Mouse (Mus musculus) lung, postnatal 0 days (tissue): ENCODE data around the gene Chil1.

Experiments used
- CTCF ChIP-seq: IDR thresholded peaks from 2 replicates; pipeline ENCODE4 v1.5.1; 2016; ENCODE audit warnings: antibody characterized with exemption, mild to moderate bottlenecking
- EP300 ChIP-seq: IDR thresholded peaks from 2 replicates; pipeline ENCODE4 v1.6.1; 2016; ENCODE audit warnings: antibody characterized with exemption, mild to moderate bottlenecking, control low read depth

DNA sequence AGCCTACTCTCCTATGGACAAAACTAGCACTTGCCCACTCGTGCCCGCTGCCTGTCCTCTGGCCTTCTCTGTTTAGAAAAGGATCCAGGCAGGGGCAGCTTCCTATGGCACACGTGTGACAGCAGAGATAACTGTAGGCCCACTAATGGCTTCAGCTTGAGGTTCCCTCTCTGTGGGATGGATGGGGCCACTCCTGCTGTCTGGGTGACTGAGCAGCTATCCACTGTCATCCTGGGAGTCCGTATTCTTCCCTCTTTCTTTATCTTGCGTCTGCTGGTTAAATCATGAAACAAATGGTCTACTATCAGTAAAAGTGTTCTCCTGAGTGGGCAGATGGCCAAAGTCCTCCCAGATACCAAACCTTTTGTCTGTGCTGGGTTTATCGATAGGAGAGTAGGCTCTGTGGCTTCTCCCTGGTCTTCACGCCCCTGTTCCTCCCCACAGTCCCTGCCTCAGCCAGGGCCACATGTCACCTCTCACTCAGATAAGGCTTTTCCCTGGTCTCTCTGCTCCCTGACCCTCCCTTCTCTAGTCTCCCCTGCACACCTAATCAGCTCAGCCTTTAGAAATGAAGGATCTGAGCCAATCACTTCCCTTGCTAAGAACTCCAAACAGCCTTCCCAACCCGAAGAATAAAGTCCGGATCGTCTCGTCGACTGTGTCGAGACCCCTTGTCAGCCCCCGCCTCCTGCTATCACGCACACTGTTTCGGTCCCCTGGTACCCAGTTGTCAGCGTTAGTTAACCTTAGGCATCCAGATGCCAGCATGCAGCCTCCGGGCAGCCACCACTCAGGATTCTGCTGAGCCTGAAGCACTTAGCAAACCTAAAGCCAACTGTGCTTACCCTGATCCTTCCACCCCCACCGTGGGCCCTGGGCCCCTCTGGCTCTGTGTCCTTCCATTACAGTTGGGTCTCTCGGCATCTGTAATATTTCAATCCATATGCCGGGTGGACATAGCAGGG, 29.1 kb upstream of the Chil1 start:
- no peak for TF ChIP-seq CTCF
- TF ChIP-seq EP300, result no peak
